Mouse (Mus musculus) activated CD4-positive, CD25-positive, alpha-beta regulatory T cell, adult 4 months (primary cell): ENCODE results near the gene Eif2s3x. TPM values are rescaled to one million over a fixed set of nuclear protein-coding genes. Genes with fewer than 3 reads are reported as not detected.

Source experiments
- ATAC-seq: one replicate; pipeline ENCODE4 v1.8.0; 2017
- polyA plus RNA-seq, 2 experiments: library from polyadenylated mRNA; unstranded; fragments of 100-300 nt; shearing (Covaris generic); gene quantifications; one replicate each; pipeline ENCODE4 v1.2.1; 2017

Gene Eif2s3x
- 10 to 100 TPM; 69.3 to 77.1 TPM for polyA plus RNA-seq

GRCm38 (mm10) chrX:94212597-94213321 is at the start of gene Eif2s3x:
Eif2s3x (minus strand) TSS chrX:94212862.
- ATAC-seq, result peak; percentile 74

- no peak for ATAC-seq
These were observed 22.9 kb upstream of the Eif2s3x start for GRCm38 (mm10) chrX:94235601-94236000.

- no peak for ATAC-seq
These were observed 22.5 kb upstream of the Eif2s3x start for GRCm38 (mm10) chrX:94235190-94235555.

GRCm38 (mm10) chrX:94234532-94235189 is 22.0 kb upstream of the Eif2s3x start, which contains the start of gene Klhl15:
Klhl15 (plus strand) TSS chrX:94234599.
- ATAC-seq, result peak; percentile 77

DNA sequence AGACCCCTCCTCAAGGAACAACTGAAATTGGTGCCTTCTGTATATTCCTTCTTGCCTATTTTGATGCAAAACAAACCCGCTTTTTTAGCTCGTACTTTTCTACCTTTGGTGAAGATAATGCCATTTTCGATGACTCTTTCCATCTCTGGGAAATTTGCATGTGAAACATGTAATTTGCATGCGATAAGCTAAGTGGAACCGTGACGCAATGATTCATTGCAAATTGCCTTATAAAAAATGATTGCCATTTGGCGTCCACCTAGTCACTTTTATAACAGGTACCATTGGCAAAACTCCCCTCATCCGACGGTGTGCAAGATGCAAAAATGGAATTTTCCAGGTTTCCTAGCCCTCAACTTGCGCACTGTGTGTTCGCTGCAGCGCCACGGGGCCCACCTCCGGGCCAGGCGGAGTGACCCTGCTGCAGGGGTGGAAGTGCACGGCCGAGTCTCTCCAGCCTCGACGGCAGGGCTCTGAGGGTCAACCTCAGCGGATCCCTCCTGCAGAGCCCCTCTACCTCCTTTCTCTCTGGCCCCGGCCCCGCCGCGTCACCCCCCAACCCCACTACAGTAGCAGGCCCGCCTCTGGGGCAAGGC is 21.4 kb upstream of the Eif2s3x start:
- peak; percentile 10 for ATAC-seq

DNA sequence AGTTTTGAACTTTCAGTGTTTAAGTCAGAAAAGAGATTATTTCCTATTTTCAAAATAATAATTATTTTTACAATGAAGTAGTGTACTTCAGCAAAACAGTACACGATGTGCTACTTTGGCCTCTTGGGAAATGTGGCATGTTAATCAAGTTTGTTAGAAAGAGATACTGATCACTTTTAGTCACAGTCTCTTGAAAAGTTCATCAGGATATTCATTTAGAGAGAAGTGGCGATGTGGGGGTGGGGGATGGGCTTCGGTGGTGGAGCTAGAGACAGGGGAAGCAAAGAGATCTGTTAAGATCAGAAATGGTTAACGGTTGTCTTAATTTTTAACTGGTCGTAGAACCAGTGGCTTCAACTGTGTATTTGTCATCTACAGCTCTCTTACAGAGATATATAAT is 20.8 kb upstream of the Eif2s3x start:
- ATAC-seq, result no peak

- peak; percentile 26 for ATAC-seq
These were observed 722 bp upstream of the Eif2s3x start for GRCm38 (mm10) chrX:94213384-94213783.

- ATAC-seq, result peak; percentile 7
These were observed 432 bp downstream of the Eif2s3x start for GRCm38 (mm10) chrX:94212264-94212596.

DNA sequence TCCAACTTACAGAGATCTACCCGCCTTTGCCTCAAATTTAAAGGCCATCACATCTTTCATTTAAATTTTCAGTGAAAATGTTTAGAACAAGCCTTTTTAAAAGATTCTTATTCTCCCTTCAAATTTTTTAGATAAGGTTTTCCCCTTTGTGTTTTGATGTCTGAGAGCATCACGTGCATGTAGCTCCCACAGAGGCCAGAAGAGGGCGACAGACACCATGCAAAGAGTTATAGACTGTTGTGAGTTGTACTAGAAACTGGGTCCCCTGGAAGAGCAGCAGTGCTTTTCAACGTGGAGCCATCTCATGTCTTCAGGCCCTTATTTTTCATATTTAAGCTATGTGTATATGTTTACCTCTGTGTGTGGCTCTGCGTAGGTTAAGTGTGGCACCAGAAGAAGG is 14.9 kb downstream of the Eif2s3x start:
- peak; percentile 52 for ATAC-seq

- peak; percentile 71 for ATAC-seq
These were observed 18.8 kb downstream of the Eif2s3x start for GRCm38 (mm10) chrX:94193901-94194300.

- ATAC-seq, result peak; percentile 28
These were observed 27.5 kb downstream of the Eif2s3x start for GRCm38 (mm10) chrX:94185156-94185555.

DNA sequence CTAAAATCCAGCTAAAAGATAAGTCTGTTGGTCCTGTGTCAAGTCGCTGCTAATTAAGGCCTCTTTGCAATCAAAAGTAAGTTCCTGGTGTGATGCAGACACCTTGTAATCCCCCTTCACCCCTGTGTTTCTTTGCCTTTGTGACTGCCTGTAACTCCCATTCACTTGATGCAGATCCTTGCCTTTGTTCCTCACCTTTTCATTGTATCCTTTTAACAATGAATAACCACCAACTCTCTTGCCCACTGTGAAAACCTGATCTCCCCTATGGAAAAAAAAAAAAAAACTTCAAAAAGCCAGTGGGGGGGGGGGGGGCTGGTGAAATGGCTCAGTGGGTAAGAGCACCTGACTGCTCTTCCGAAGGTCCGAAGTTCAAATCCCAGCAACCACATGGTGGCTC is 28.8 kb downstream of the Eif2s3x start:
- no peak for ATAC-seq

DNA sequence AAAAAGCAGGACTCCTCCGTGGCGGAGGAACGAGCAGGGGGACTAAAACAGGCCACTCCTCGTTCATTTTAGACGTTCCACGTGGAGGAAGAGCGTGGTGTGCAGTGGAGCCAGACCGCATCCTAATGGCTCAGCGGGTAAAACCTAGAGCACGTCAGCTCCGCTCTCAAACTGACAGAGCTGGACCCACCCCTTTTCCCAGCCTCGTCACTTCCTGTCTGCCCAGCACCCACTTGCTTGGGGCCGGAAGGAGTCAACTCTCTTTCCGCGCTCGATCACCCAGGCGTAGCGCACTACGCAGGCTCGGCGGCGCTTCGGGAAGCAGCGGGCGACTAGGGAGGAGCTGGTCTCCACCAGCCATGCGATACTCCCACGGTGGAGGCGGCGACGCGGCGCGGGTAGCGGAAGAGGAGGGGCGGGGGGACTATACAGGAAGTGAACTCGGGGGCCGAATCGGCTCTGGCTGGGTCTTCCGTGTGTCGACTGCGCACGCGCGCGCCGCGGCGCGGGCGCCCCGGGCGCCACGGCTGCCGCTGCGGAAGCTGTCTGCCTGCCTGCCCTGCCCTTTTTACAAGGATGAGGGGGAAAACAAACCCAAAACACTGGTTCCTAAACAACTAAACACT is 34.8 kb downstream of the Eif2s3x start:
- peak; percentile 98 for ATAC-seq

DNA sequence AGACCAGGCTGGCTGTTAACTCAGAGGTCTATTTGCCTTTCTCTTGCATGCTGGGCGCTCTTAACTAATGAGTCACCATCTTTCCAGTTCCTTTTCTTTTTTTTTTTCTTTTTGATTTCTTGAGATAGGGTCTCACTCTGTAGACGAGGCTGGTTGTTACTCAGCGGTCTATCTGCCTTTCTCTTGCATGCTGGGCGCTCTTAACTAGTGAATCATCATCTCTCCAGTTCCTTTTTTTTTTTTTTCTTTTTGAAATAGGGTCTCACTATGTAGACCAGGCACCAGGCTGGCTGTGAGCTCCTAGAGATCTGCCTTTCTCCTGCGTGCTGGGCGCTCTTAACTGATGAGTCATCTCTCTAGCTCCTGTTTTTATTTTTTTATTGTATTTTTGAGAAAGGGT is 43.3 kb downstream of the Eif2s3x start:
- peak; percentile 43 for ATAC-seq

GRCm38 (mm10) chrX:94152251-94152830 is 60.3 kb downstream of the Eif2s3x start:
- no peak for ATAC-seq

DNA sequence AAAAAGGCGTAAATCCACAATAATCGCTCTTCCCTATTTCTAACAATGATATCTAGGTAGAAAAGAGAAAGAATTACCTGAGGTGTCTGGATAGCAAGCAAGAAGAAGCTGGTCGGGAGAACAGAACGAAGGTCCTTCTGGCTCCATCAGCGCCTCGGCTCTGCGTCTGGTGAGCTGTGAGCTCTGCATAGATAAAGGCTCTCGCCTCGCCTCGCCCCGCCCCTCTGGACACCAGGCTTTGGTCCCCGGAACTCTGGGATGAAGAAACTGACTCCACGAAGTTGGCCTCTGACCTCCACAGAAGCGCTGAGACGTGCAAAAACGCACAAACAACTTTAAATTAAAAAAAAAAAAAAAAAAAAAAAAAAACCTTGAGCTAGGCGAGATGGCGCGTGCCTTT is 62.2 kb downstream of the Eif2s3x start:
- no peak for ATAC-seq

DNA sequence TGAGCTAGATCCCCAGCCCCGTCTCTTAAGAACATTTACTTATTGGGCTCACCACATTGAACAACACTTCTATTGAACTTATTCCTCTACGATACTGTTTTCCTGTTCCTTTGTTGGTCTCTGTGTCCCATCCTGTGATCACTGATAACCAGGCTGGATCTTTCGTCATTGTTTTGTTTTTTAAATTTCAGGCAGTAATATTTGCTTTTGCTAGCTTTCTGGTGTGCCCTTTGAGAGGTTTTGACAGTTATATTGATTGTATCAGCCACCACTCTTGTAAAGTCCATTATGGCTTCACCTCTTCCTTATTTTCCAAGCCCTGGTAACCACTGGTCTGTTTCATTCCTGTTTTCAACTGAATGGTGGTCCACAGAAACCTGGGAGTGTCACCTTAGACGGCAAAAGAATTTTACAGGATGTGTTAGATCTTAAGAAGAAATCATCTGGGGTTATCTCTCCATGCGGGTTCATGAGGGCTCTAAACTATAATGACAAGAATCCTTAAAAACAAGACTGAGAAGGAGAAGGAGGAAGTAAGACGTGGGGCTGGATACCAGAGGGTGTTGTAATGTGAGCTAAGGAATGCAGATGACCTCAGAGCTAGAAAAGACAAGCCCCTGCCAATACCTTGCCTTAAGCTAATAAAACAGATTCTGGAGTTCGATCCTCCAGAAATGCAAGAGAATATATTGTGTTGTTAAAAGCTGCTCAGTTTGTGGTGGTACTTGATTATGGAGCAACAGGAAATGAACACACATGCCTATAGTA is 70.5 kb downstream of the Eif2s3x start:
- no peak for ATAC-seq

GRCm38 (mm10) chrX:94140080-94140479 is 72.6 kb downstream of the Eif2s3x start:
- ATAC-seq, result no peak
